Mouse (Mus musculus) thymus, adult 2 months (tissue): Measurements from ENCODE around the gene Maml3.

ENCODE experiments used
- CTCF ChIP-seq: fragments of 200-500 bp; IDR thresholded peaks from 2 replicates; pipeline ENCODE4 v1.5.1; 2012; ENCODE audit warnings: mild to moderate bottlenecking, control low read depth, low read length, moderate library complexity, borderline replicate concordance; ENCODE audit not compliant: control insufficient read depth, poor library complexity, insufficient read depth; ENCODE audit errors: extremely low read depth
- POLR2A ChIP-seq: fragments of 200-500 bp; IDR thresholded peaks from 2 replicates; pipeline ENCODE4 v1.6.1; 2012; ENCODE audit warnings: mild to moderate bottlenecking, low read length, control low read depth, moderate library complexity; ENCODE audit not compliant: control insufficient read depth, poor library complexity, insufficient read depth; ENCODE audit errors: extremely low read depth

DNA sequence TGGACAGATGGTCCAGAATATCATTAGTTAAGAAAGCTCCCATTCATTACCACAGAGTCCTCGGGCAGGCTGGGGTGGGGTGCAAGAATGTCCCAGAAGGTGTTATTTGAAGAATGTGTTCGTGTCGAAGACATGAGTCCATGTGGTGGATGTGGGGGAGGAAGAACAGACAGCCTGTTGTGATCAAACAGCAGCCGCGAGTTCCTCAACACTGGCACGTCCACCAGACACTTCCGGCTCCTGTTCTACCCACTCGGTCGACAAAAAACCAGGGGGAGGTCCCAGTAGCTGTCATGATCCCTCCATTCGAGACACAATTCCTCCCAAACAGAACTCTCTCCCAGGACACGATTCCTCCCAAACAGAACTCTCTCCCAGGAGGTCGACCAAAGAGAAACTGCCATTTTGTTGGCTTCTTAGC is 75.2 kb downstream of the Maml3 start:
- no peak for TF ChIP-seq CTCF
- TF ChIP-seq POLR2A, result no peak
